Comparison of ENCODE assay signal across 27 mouse cellular contexts in genomic region chr10:128591436-128591835, GRCm38 (mm10).
"Had no signal": no experiment of that assay in that cellular context is flagged by ENCODE, and none has a peak within 500 bp of the region (broad histone marks: within the 10 kb centered on the region; RNA-seq: fewer than 3 reads in every experiment).

No protein-coding gene starts in this region.

- ATAC-seq: forebrain, embryonic 13.5 days; forebrain, embryonic 14.5 days; forebrain, embryonic 15.5 days; forebrain, embryonic 16.5 days; forebrain, postnatal 0 days had no signal

- H3K4me2 ChIP-seq: embryonic facial prominence, embryonic 13.5 days; embryonic facial prominence, embryonic 15.5 days; forebrain, embryonic 15.5 days had no signal

- H3K9me3 ChIP-seq: embryonic facial prominence, embryonic 10.5 days; embryonic facial prominence, embryonic 12.5 days; embryonic facial prominence, embryonic 13.5 days; embryonic facial prominence, embryonic 15.5 days; forebrain, embryonic 10.5 days; forebrain, embryonic 12.5 days; forebrain, embryonic 13.5 days; forebrain, embryonic 15.5 days; heart, embryonic 10.5 days had no signal

- H3K9ac ChIP-seq: embryonic facial prominence, embryonic 12.5 days; embryonic facial prominence, embryonic 13.5 days; embryonic facial prominence, embryonic 15.5 days; forebrain, embryonic 12.5 days; forebrain, embryonic 13.5 days; forebrain, embryonic 15.5 days; forebrain, postnatal 0 days had no signal

- DNase-seq: cerebellum, adult 9-11 months; cerebellum, postnatal 10 days; cerebellum, postnatal 14 days; cerebellum, postnatal 25 days; cerebellum, postnatal 36 days; embryo, embryonic 11 days; forebrain, postnatal 0 days; gastrocnemius, adult 2 months; gastrocnemius, postnatal 10 days; gastrocnemius, postnatal 14 days; gastrocnemius, postnatal 25 days; gastrocnemius, postnatal 36 days; heart, adult 11 months; heart, adult 18-20 months; heart, adult 2 months had no signal

- H3K27ac ChIP-seq: embryonic facial prominence, embryonic 10.5 days; embryonic facial prominence, embryonic 12.5 days; embryonic facial prominence, embryonic 13.5 days; embryonic facial prominence, embryonic 15.5 days; forebrain, embryonic 10.5 days; forebrain, embryonic 12.5 days; forebrain, embryonic 13.5 days; forebrain, embryonic 15.5 days; gastrocnemius, adult 2 months; heart, adult 2 months; heart, embryonic 10.5 days had no signal

- H3K36me3 ChIP-seq: embryonic facial prominence, embryonic 10.5 days; embryonic facial prominence, embryonic 12.5 days; embryonic facial prominence, embryonic 13.5 days; embryonic facial prominence, embryonic 15.5 days; forebrain, embryonic 10.5 days; forebrain, embryonic 12.5 days; forebrain, embryonic 15.5 days; heart, embryonic 10.5 days had no signal

- H3K4me3 ChIP-seq: embryonic facial prominence, embryonic 13.5 days; embryonic facial prominence, embryonic 15.5 days; erythroblast, embryonic 14.5 days; forebrain, embryonic 10.5 days; forebrain, embryonic 12.5 days; forebrain, embryonic 13.5 days; forebrain, embryonic 15.5 days; gastrocnemius, adult 2 months; heart, adult 2 months; heart, embryonic 10.5 days had no signal
